Mouse (Mus musculus) megakaryocyte, embryonic 14.5 days (primary cell): ENCODE results near the gene Trim31.

Experiments used
- FLI1 ChIP-seq: IDR thresholded peaks from 2 replicates; pipeline ENCODE4 v1.6.1; 2012; ENCODE audit warnings: low read length, inconsistent platforms, mixed read lengths
- GATA1 ChIP-seq: IDR thresholded peaks from 3 replicates; pipeline ENCODE4 v1.6.1; 2012; ENCODE audit warnings: mixed read lengths, low read length, inconsistent platforms, borderline replicate concordance

GRCm38 (mm10) chr17:36897552-36898205, at the start of gene Trim31:
- TF ChIP-seq GATA1 (no peak), FLI1 (no peak)
